Mouse (Mus musculus) brain, embryonic 14.5 days (tissue): ENCODE results near the gene Klrg1.

Experiments used
- CTCF ChIP-seq: fragments of 200-500 bp; IDR thresholded peaks from 2 replicates; pipeline ENCODE4 v1.5.1; 2012; ENCODE audit warnings: inconsistent platforms, mild to moderate bottlenecking, moderate library complexity, borderline replicate concordance; ENCODE audit not compliant: insufficient read depth, insufficient read length; ENCODE audit errors: extremely low read depth
- POLR2A ChIP-seq: fragments of 200-500 bp; IDR thresholded peaks from 2 replicates; pipeline ENCODE4 v1.6.1; 2012; ENCODE audit warnings: mild to moderate bottlenecking, inconsistent platforms, borderline replicate concordance; ENCODE audit not compliant: poor library complexity, insufficient read depth, insufficient read length, severe bottlenecking; ENCODE audit errors: extremely low read depth

- no peak for TF ChIP-seq POLR2A
- TF ChIP-seq CTCF: no peak
These were observed 11.6 kb upstream of the Klrg1 start for GRCm38 (mm10) chr6:122294290-122294689.
